Mouse (Mus musculus) gastrocnemius, postnatal 4 days (tissue): ENCODE measurements around the gene Sptlc2. TPM values are rescaled to one million over a fixed set of nuclear protein-coding genes. Genes with fewer than 3 reads are reported as not detected.
A peak's percentile ranks its signal among the peaks of the same experiment; 100 is the strongest.
"Not testable (repeated sequence)": the region's sequence is repeated elsewhere in the genome, so short reads cannot be mapped to it uniquely, and the experiment has no call there.

Source experiments
- DNase-seq, 2 experiments: peaks; one replicate each; pipeline ENCODE4 v3.0.0; 2021 to 2022; ENCODE audit warnings: low spot score in 2 of 2, mixed read lengths in 2 of 2
- microRNA-seq: library from miRNA; unstranded; fragments of <30 nt; microRNA quantifications from one replicate; pipeline ENCODE4 v1.2.0, GENCODE M21; 2021
- total RNA-seq, 2 experiments: library from RNA; stranded (reverse); gene quantifications; 2 replicates each; pipeline ENCODE4 v1.2.3; 2021

Sptlc2 gene
- total RNA-seq, 2 experiments from 2014 or later, result 41.7 to 44.1 TPM

- DNase-seq, result no peak
These were observed 105.4 kb downstream of the Sptlc2 start for GRCm38 (mm10) chr12:87282743-87283142.

GRCm38 (mm10) chr12:87281766-87282165, 106.4 kb downstream of the Sptlc2 start:
- no peak for DNase-seq

GRCm38 (mm10) chr12:87279879-87280278, 108.3 kb downstream of the Sptlc2 start:
- DNase-seq, result no peak

GRCm38 (mm10) chr12:87279350-87279749, 108.8 kb downstream of the Sptlc2 start:
- no peak for DNase-seq

GRCm38 (mm10) chr12:87278118-87278730, 109.9 kb downstream of the Sptlc2 start:
- no peak for DNase-seq

GRCm38 (mm10) chr12:87277251-87277650, 110.9 kb downstream of the Sptlc2 start:
- not testable (repeated sequence) for DNase-seq

- DNase-seq, result no peak
These were observed 113.0 kb downstream of the Sptlc2 start for GRCm38 (mm10) chr12:87274853-87275831.

GRCm38 (mm10) chr12:87267682-87268081, 120.5 kb downstream of the Sptlc2 start:
- DNase-seq, result peak in 1 of 2 experiments; percentile 27

GRCm38 (mm10) chr12:87266827-87267603, 121.1 kb downstream of the Sptlc2 start:
- DNase-seq, result no peak

- DNase-seq, result peak; percentile 46 to 83
These were observed 121.9 kb downstream of the Sptlc2 start, which contains the start of the genes Vipas39 and Ahsa1 for GRCm38 (mm10) chr12:87266108-87266826. Vipas39 (minus strand) TSS chr12:87266256. Ahsa1 (plus strand) TSS chr12:87266479.

- no peak for DNase-seq
These were observed 122.7 kb downstream of the Sptlc2 start for GRCm38 (mm10) chr12:87265444-87265843.

- DNase-seq, result no peak
These were observed 127.6 kb downstream of the Sptlc2 start for GRCm38 (mm10) chr12:87260562-87260961.

- no peak for DNase-seq
These were observed 131.5 kb downstream of the Sptlc2 start for GRCm38 (mm10) chr12:87256629-87257028.

Small RNA genes lying within 50 kb of the gene (microRNA-seq; reads per million reads assigned to microRNA genes)
- gene Gm47293 (not detected), gene Mir3068 (59.7 reads per million, percentile 44 among the genes with 10 or more reads in this experiment)

Other genes with a start within 250 kb of the Sptlc2 start
- gene Gstz1, start 241.2 kb downstream of the Sptlc2 start, total RNA-seq, result 10 to 100 TPM; 52.4 to 56.7 TPM
- gene Pomt2, start 240.4 kb downstream of the Sptlc2 start, total RNA-seq, result 10 to 100 TPM; 12.3 to 14.6 TPM
- under 1 TPM; 0.36 to 0.86 TPM for gene Samd15, start 188.6 kb downstream of the Sptlc2 start, total RNA-seq
- gene Tmed8, start 187.9 kb downstream of the Sptlc2 start, total RNA-seq, result 1 to 10 TPM; 3.8 to 4.6 TPM
- gene Noxred1, start 149.6 kb downstream of the Sptlc2 start, total RNA-seq, result under 1 TPM in 1 of 2 experiments, not detected in 1; 0.22 TPM
- gene Vipas39, start 122.1 kb downstream of the Sptlc2 start, total RNA-seq, result 10 to 100 TPM; 18.1 to 20.7 TPM
- 100 to 1,000 TPM; 102 to 104 TPM for gene Ahsa1, start 121.9 kb downstream of the Sptlc2 start, total RNA-seq
- under 1 TPM; 0.25 to 0.41 TPM for gene Ism2, start 88.7 kb downstream of the Sptlc2 start, total RNA-seq
- gene Slirp, start 55.5 kb upstream of the Sptlc2 start, total RNA-seq, result 100 to 1,000 TPM; 164 to 167 TPM
- 10 to 100 TPM; 16.2 to 16.5 TPM for gene Alkbh1, start 55.7 kb upstream of the Sptlc2 start, total RNA-seq
- gene Snw1, start 83.9 kb upstream of the Sptlc2 start, total RNA-seq, result 10 to 100 TPM; 55.7 to 61.5 TPM
- not detected for gene Gm5788, start 106.4 kb upstream of the Sptlc2 start, total RNA-seq
- not detected for gene Gm8300, start 126.0 kb upstream of the Sptlc2 start, total RNA-seq
- not detected for gene Oog1, start 214.3 kb upstream of the Sptlc2 start, total RNA-seq
- not detected for gene Gm4027, start 230.5 kb upstream of the Sptlc2 start, total RNA-seq